Mouse (Mus musculus) inflammation-experienced regulatory T-cells (primary cell): ENCODE measurements around the gene Olfr147. TPM values are rescaled to one million over a fixed set of nuclear protein-coding genes. Genes with fewer than 3 reads are reported as not detected.

Experiments used
- polyA plus RNA-seq, 2 experiments: library from polyadenylated mRNA; unstranded; fragments of 100-300 nt; shearing (Covaris generic); gene quantifications; one replicate each; pipeline ENCODE4 v1.2.1; 2017

Gene Olfr147
- 1 to 10 TPM in 1 of 2 experiments, under 1 TPM in 1; 0.22 to 2.0 TPM for polyA plus RNA-seq

GRCm38 (mm10) chr9:38401398-38401797, at the start of gene Olfr147:
Gene Olfr147, plus strand, starts transcription at chr9:38401698.

GRCm38 (mm10) chr9:38366596-38366995, 34.9 kb upstream of the Olfr147 start, which contains the start of gene Olfr250:
Gene Olfr250, plus strand, starts transcription at chr9:38366896.

GRCm38 (mm10) chr9:38376786-38377185, 24.7 kb upstream of the Olfr147 start, which contains the start of gene Olfr251:
Gene Olfr251, plus strand, starts transcription at chr9:38377086.

GRCm38 (mm10) chr9:38429155-38429554, 27.7 kb downstream of the Olfr147 start, which contains the start of gene Olfr901:
Gene Olfr901, plus strand, starts transcription at chr9:38429455.

GRCm38 (mm10) chr9:38447352-38447751, 45.9 kb downstream of the Olfr147 start, which contains the start of gene Olfr902:
Gene Olfr902, plus strand, starts transcription at chr9:38447652.

Other genes with a start within 250 kb of the Olfr147 start
- gene Olfr891, start 220.9 kb upstream of the Olfr147 start, polyA plus RNA-seq, result not detected
- not detected for gene Olfr893, start 193.3 kb upstream of the Olfr147 start, polyA plus RNA-seq
- gene Olfr894, start 183.6 kb upstream of the Olfr147 start, polyA plus RNA-seq, result not detected
- gene Olfr143, start 148.9 kb upstream of the Olfr147 start, polyA plus RNA-seq, result not detected
- not detected for gene Olfr895, start 133.8 kb upstream of the Olfr147 start, polyA plus RNA-seq
- not detected for gene Olfr896-ps1, start 110.6 kb upstream of the Olfr147 start, polyA plus RNA-seq
- gene Olfr25, start 72.6 kb upstream of the Olfr147 start, polyA plus RNA-seq, result under 1 TPM in 1 of 2 experiments, not detected in 1; 0.10 TPM
- gene Olfr898, start 53.3 kb upstream of the Olfr147 start, polyA plus RNA-seq, result under 1 TPM in 1 of 2 experiments, not detected in 1; 0.42 TPM
- gene Olfr250, start 34.8 kb upstream of the Olfr147 start, polyA plus RNA-seq, result under 1 TPM; 0.06 to 0.07 TPM
- gene Olfr251, start 24.6 kb upstream of the Olfr147 start, polyA plus RNA-seq, result under 1 TPM in 1 of 2 experiments, not detected in 1; 0.04 TPM
- gene Olfr901, start 27.8 kb downstream of the Olfr147 start, polyA plus RNA-seq, result under 1 TPM in 1 of 2 experiments, not detected in 1; 0.45 TPM
- not detected for gene Olfr902, start 46.0 kb downstream of the Olfr147 start, polyA plus RNA-seq
- not detected for gene Olfr904, start 61.4 kb downstream of the Olfr147 start, polyA plus RNA-seq
- under 1 TPM; 0.29 to 0.84 TPM for gene Olfr905, start 69.4 kb downstream of the Olfr147 start, polyA plus RNA-seq
- not detected for gene Olfr906, start 85.4 kb downstream of the Olfr147 start, polyA plus RNA-seq
- gene Olfr907, start 94.1 kb downstream of the Olfr147 start, polyA plus RNA-seq, result not detected
- gene Olfr911-ps1, start 119.9 kb downstream of the Olfr147 start, polyA plus RNA-seq, result 1 to 10 TPM in 1 of 2 experiments, under 1 TPM in 1; 0.11 to 3.0 TPM
- gene Olfr910, start 136.2 kb downstream of the Olfr147 start, polyA plus RNA-seq, result not detected
- under 1 TPM; 0.11 to 0.61 TPM for gene Olfr912, start 178.5 kb downstream of the Olfr147 start, polyA plus RNA-seq
- gene Olfr913, start 191.1 kb downstream of the Olfr147 start, polyA plus RNA-seq, result not detected
- gene Olfr914, start 203.4 kb downstream of the Olfr147 start, polyA plus RNA-seq, result under 1 TPM in 1 of 2 experiments, not detected in 1; 0.11 TPM